ENCODE assay signal across 27 mouse cellular contexts in the genomic region with DNA sequence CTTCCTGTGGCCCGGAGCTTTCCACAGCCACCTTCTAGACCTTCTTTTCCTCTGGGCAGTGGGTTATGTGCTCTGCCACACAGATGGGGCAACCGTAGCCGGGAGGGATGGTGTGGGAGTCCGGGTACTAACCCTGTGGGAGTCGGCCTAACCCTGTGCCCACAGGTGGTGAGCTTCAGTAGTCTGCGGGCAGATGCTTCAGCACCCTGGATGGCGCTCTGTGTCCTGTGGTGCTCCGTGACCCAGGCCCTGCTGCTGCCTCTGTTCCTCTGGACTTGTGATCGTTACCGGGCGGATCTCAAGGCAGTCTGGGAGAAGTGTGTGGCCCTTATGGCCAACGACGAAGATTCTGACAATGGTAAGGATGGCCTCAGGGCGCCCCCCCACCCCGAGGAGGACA. TPM values are rescaled to one million over a fixed set of nuclear protein-coding genes. Genes with fewer than 3 reads are reported as not detected.
DNase-seq lines count a peak whose midpoint lies in the region; ATAC-seq and TF ChIP-seq lines count a peak whose summit lies in the region.
"Had no signal": no experiment of that assay in that cellular context is flagged by ENCODE, and none has a peak within 500 bp of the region (broad histone marks: within the 10 kb centered on the region; RNA-seq: fewer than 3 reads in every experiment).

No protein-coding gene starts in this region.

- H3K9ac ChIP-seq in neural tube, embryonic 15.5 days (replicated peaks) = no peak overlapping the region
- H3K9ac ChIP-seq: embryonic facial prominence, embryonic 13.5 days; embryonic facial prominence, embryonic 15.5 days; forebrain, embryonic 12.5 days; forebrain, embryonic 15.5 days; forebrain, postnatal 0 days had no signal

- peaks cover 82% of the 10 kb centered on the region for H3K27me3 ChIP-seq in neural tube, embryonic 15.5 days (replicated peaks)
- H3K27me3 ChIP-seq in myocyte (ENCODE audit: control insufficient read depth, insufficient read depth, insufficient read length) = peaks cover 15% of the 10 kb centered on the region

- ATAC-seq in neural tube, embryonic 15.5 days (ENCODE audit: low FRiP score) = no peak
- ATAC-seq: CD4-positive, CD25-positive, alpha-beta regulatory T cell, adult 4 months; forebrain, embryonic 15.5 days; forebrain, postnatal 0 days had no signal

- no peak overlapping the region for H3K4me2 ChIP-seq in neural tube, embryonic 15.5 days
- H3K4me2 ChIP-seq in myocyte (ENCODE audit: low read depth) = no peak overlapping the region
- H3K4me2 ChIP-seq: embryonic facial prominence, embryonic 13.5 days; embryonic facial prominence, embryonic 15.5 days; forebrain, embryonic 12.5 days; forebrain, embryonic 15.5 days had no signal

- no peak overlapping the region for H3ac ChIP-seq in myocyte (ENCODE audit: control insufficient read depth, insufficient read length)

- no peaks in the 10 kb centered on the region for H3K79me2 ChIP-seq in myocyte (ENCODE audit: control insufficient read depth, insufficient read depth)

- peaks cover 9% of the 10 kb centered on the region for H3K36me3 ChIP-seq in neural tube, embryonic 15.5 days
- H3K36me3 ChIP-seq in myocyte (ENCODE audit: control insufficient read depth, insufficient read depth) = no peaks in the 10 kb centered on the region
- H3K36me3 ChIP-seq: forebrain, embryonic 12.5 days; forebrain, embryonic 15.5 days; G1E had no signal

- H3K9me3 ChIP-seq in neural tube, embryonic 15.5 days (replicated peaks) = no peaks in the 10 kb centered on the region
- H3K9me3 ChIP-seq: embryonic facial prominence, embryonic 13.5 days; embryonic facial prominence, embryonic 15.5 days; forebrain, embryonic 10.5 days; forebrain, embryonic 12.5 days; forebrain, embryonic 15.5 days had no signal

- H3K4me3 ChIP-seq in neural tube, embryonic 15.5 days (replicated peaks) = no peak overlapping the region
- no peak overlapping the region for H3K4me3 ChIP-seq in myocyte
- H3K4me3 ChIP-seq: embryonic facial prominence, embryonic 13.5 days; embryonic facial prominence, embryonic 15.5 days; erythroblast, embryonic 14.5 days; forebrain, embryonic 10.5 days; forebrain, embryonic 12.5 days; forebrain, embryonic 15.5 days had no signal

- no peak for TF ChIP-seq POLR2A in myocyte (IDR thresholded peaks at IDR 0.05; ENCODE audit: insufficient read length, low read depth)

- WGBS in neural tube, embryonic 15.5 days = 57% methylated on average over 15 of the region's 15 CpGs

- DNase-seq in cerebellum, adult 9-11 months = peak; percentile 47
- no peak for DNase-seq in cerebellum, adult 9-10 months
- DNase-seq in neural tube, embryonic 10.5 days (ENCODE audit: extremely low spot score, low spot score) = peak; percentile 16
- no peak for DNase-seq in layer of hippocampus, adult 8-10 months (ENCODE audit: low spot score in 2 of 2)
- DNase-seq: adrenal gland, adult 2 months; adrenal gland, postnatal 10 days; adrenal gland, postnatal 25 days; B cell, adult 2 months; cerebellum, adult 11 months; cerebellum, adult 18-20 months; cerebellum, adult 8-10 months; cerebellum, postnatal 14 days; cerebellum, postnatal 36 days; embryo, embryonic 11 days; forebrain, postnatal 0 days had no signal

- peaks cover 24% of the 10 kb centered on the region for H3K4me1 ChIP-seq in neural tube, embryonic 15.5 days

- no peak overlapping the region for H3K27ac ChIP-seq in neural tube, embryonic 15.5 days (replicated peaks)
- H3K27ac ChIP-seq: embryonic facial prominence, embryonic 13.5 days; embryonic facial prominence, embryonic 15.5 days; forebrain, embryonic 10.5 days; forebrain, embryonic 12.5 days; forebrain, embryonic 15.5 days had no signal

TF ChIP-seq in myocyte, 11 proteins besides CTCF, POLR2A, EP300 and RAD21:
- TF ChIP-seq USF1 (IDR thresholded peaks at IDR 0.05; ENCODE audit: low read depth) (no peak), REST (IDR thresholded peaks at IDR 0.05; ENCODE audit: insufficient read depth, insufficient read length) (peak; percentile 56), TCF3 (IDR thresholded peaks at IDR 0.05; ENCODE audit: insufficient read length, low read depth) (no peak), MYOG (IDR thresholded peaks at IDR 0.05; ENCODE audit: control insufficient read depth in 1 of 3, insufficient read depth in 1 of 3, insufficient read length in 2 of 3, low read depth in 2 of 3) (no peak)

RNA-seq across cellular contexts. Expression of a gene that starts 7.6 kb away (rescaled TPM):
- polyA plus RNA-seq in neural tube, embryonic 15.5 days (2015; fragmentation: Nextera tagmentation; extraction: Ambion mirVana) = 17.7 and 20.8 TPM in 2 replicates
- 6.5 TPM for polyA plus RNA-seq in myocyte (2012; fragmentation: generic; extraction: Trizol)
- total RNA-seq in layer of hippocampus, adult 8-10 months (2022) = 1 to 10 TPM; 5.9 to 7.2 (median 6.6) TPM
- polyA plus RNA-seq: erythroblast, embryonic 14.5 days had no signal

RNA-seq across cellular contexts. Expression of a gene that starts 9.9 kb away (rescaled TPM):
- polyA plus RNA-seq in neural tube, embryonic 15.5 days (2015; fragmentation: Nextera tagmentation; extraction: Ambion mirVana) = 0.19 and 0.29 TPM in 2 replicates
- polyA plus RNA-seq in myocyte (2012; fragmentation: generic; extraction: Trizol) = 0.02 TPM
- total RNA-seq in layer of hippocampus, adult 8-10 months (2022) = not detected
- total RNA-seq: adrenal gland, adult 2 months; adrenal gland, postnatal 10 days; adrenal gland, postnatal 25 days; adrenal gland, postnatal 4 days; common myeloid progenitor, adult 5-6 weeks; G1E had no signal
- polyA plus RNA-seq: adrenal gland, adult 2 months; CD4-positive, CD25-positive, alpha-beta regulatory T cell, adult 4 months; embryonic facial prominence, embryonic 13.5 days; embryonic facial prominence, embryonic 15.5 days; erythroblast, embryonic 14.5 days; forebrain, postnatal 0 days; G1E had no signal

RNA-seq across cellular contexts. Expression of a gene that starts 15.4 kb away (rescaled TPM):
- 20.0 and 21.1 TPM in 2 replicates for polyA plus RNA-seq in neural tube, embryonic 15.5 days (2015; fragmentation: Nextera tagmentation; extraction: Ambion mirVana)
- 30.8 TPM for polyA plus RNA-seq in myocyte (2012; fragmentation: generic; extraction: Trizol)
- total RNA-seq in layer of hippocampus, adult 8-10 months (2022) = 10 to 100 TPM; 38.0 to 52.1 (median 47.0) TPM

RNA-seq across cellular contexts. Expression of a gene that starts 37.2 kb away (rescaled TPM):
- polyA plus RNA-seq in neural tube, embryonic 15.5 days (2015; fragmentation: Nextera tagmentation; extraction: Ambion mirVana) = 7.8 and 12.4 TPM in 2 replicates
- polyA plus RNA-seq in myocyte (2012; fragmentation: generic; extraction: Trizol) = 0.52 TPM
- total RNA-seq in layer of hippocampus, adult 8-10 months (2022) = 10 to 100 TPM; 11.3 to 16.5 (median 13.8) TPM
- total RNA-seq: common myeloid progenitor, adult 5-6 weeks had no signal
- polyA plus RNA-seq: CD4-positive, CD25-positive, alpha-beta regulatory T cell, adult 4 months; G1E had no signal

RNA-seq across cellular contexts. Expression of a gene that starts 43.9 kb away (rescaled TPM):
- 148 and 190 TPM in 2 replicates for polyA plus RNA-seq in neural tube, embryonic 15.5 days (2015; fragmentation: Nextera tagmentation; extraction: Ambion mirVana)
- 1,218 TPM for polyA plus RNA-seq in myocyte (2012; fragmentation: generic; extraction: Trizol)
- total RNA-seq in layer of hippocampus, adult 8-10 months (2022) = 100 to 1,000 TPM; 161 to 249 (median 201) TPM

Comparison
In these comparisons a context has a peak if more than half of its experiments do, and no peak if none do; other contexts are left out.
1. DNase-seq: peak in cerebellum, adult 9-11 months (single experiment) and neural tube, embryonic 10.5 days (single experiment); none in cerebellum, adult 9-10 months (single experiment) and layer of hippocampus, adult 8-10 months (0 of 2).